Mouse (Mus musculus) CH12.LX (cell line): ENCODE measurements around the gene Kdm4b.

Experiments
- CTCF ChIP-seq, 2 experiments: IDR thresholded peaks in 1 of 2; conservative IDR thresholded peaks in 1 of 2; 2 replicates each; pipeline ENCODE4 v1.5.1; 2011 to 2012; ENCODE audit warnings: low read depth in 2 of 2, low read length in 2 of 2, improper control_type of control experiment in 1 of 2, inconsistent platforms in 1 of 2, mild to moderate bottlenecking in 1 of 2, moderate library complexity in 1 of 2
- EP300 ChIP-seq: IDR thresholded peaks from 2 replicates; pipeline ENCODE4 v1.6.1; 2011; ENCODE audit warnings: low read length, improper control_type of control experiment
- POLR2A ChIP-seq: IDR thresholded peaks from 2 replicates; pipeline ENCODE4 v1.6.1; 2011; ENCODE audit warnings: low read depth, mild to moderate bottlenecking, improper control_type of control experiment, low read length
- USF1 ChIP-seq: IDR thresholded peaks from 2 replicates; pipeline ENCODE4 v1.6.1; 2014; ENCODE audit warnings: low read depth, mild to moderate bottlenecking, inconsistent platforms, low read length, improper control_type of control experiment
- USF2 ChIP-seq: conservative IDR thresholded peaks from 2 replicates; pipeline ENCODE4 v1.6.1; 2011; ENCODE audit warnings: low read depth, low read length, improper control_type of control experiment

- TF ChIP-seq CTCF (conservative IDR thresholded peaks at IDR 0.05 in 1 of 2, IDR thresholded peaks at IDR 0.05 in 1 of 2; ENCODE audit: low read depth in 2 of 2, low read length in 2 of 2) (no peak), USF2 (no peak), EP300 (no peak), USF1 (no peak), POLR2A (no peak)
Observed at GRCm38 (mm10) chr17:56359864-56360263, 34.0 kb downstream of the Kdm4b start.
